Mouse (Mus musculus) MEL (cell line): ENCODE results near the gene Smim20. TPM values are rescaled to one million over a fixed set of nuclear protein-coding genes. Genes with fewer than 3 reads are reported as not detected.

ENCODE experiments used
- DNase-seq: peaks from one replicate; pipeline ENCODE4 v3.0.0; 2011; ENCODE audit warnings: low read depth, low spot score
- H3K27ac ChIP-seq: 2 replicates; pipeline ENCODE4 v1.5.1; 2012; ENCODE audit warnings: low read depth, mild to moderate bottlenecking, control low read depth, low read length, moderate library complexity; ENCODE audit not compliant: control insufficient read depth
- H3K27me3 ChIP-seq, 2 experiments: fragments of 150-350 bp in 1 of 2; sonication (generic) in 1 of 2; 2 replicates each; pipeline ENCODE4 v1.6.1; 2012; ENCODE audit warnings: low read length in 2 of 2, mild to moderate bottlenecking in 2 of 2, improper control_type of control experiment in 1 of 2, moderate library complexity in 1 of 2; ENCODE audit not compliant: insufficient read depth in 2 of 2, control insufficient read depth in 1 of 2
- H3K36me3 ChIP-seq, 2 experiments: 2 replicates each; pipeline ENCODE4 v1.6.1; 2012 to 2014; ENCODE audit warnings: low read length in 2 of 2, improper control_type of control experiment in 1 of 2, inconsistent platforms in 1 of 2, mild to moderate bottlenecking in 1 of 2; ENCODE audit not compliant: insufficient read depth in 2 of 2, control insufficient read depth in 1 of 2
- H3K4me1 ChIP-seq, 2 experiments: fragments of 150-350 bp in 1 of 2; sonication (generic) in 1 of 2; 2 replicates each; pipeline ENCODE4 v1.6.1; 2012; ENCODE audit warnings: low read length in 2 of 2, improper control_type of control experiment in 1 of 2, mild to moderate bottlenecking in 1 of 2; ENCODE audit not compliant: insufficient read depth in 2 of 2, control insufficient read depth in 1 of 2
- H3K4me3 ChIP-seq, 2 experiments: fragments of 150-350 bp in 1 of 2; sonication (generic) in 1 of 2; 2 replicates each; pipeline ENCODE4 v1.5.1; 2012; ENCODE audit warnings: low read depth in 2 of 2, low read length in 2 of 2, mild to moderate bottlenecking in 2 of 2, moderate library complexity in 2 of 2, control low read depth in 1 of 2, improper control_type of control experiment in 1 of 2; ENCODE audit not compliant: control insufficient read depth in 1 of 2, insufficient read depth in 1 of 2
- H3K79me2 ChIP-seq: 2 replicates; pipeline ENCODE4 v1.6.1; 2012; ENCODE audit warnings: mild to moderate bottlenecking, low read length, moderate library complexity; ENCODE audit not compliant: control insufficient read depth, poor library complexity, insufficient read depth
- H3K9ac ChIP-seq: 2 replicates; pipeline ENCODE4 v1.6.1; 2012; ENCODE audit warnings: low read depth, mild to moderate bottlenecking, control low read depth, low read length, moderate library complexity; ENCODE audit not compliant: control insufficient read depth, poor library complexity, severe bottlenecking
- H3K9me3 ChIP-seq: fragments of 150-350 bp; sonication (generic); replicated peaks from 2 replicates; pipeline ENCODE4 v1.6.1; 2012; ENCODE audit warnings: mild to moderate bottlenecking, low read length, improper control_type of control experiment, moderate library complexity; ENCODE audit not compliant: insufficient read depth
- CTCF ChIP-seq, 3 experiments: IDR thresholded peaks in 2 of 3; conservative IDR thresholded peaks in 1 of 3; 2 replicates each; pipeline ENCODE4 v1.5.1; 2011 to 2012; ENCODE audit warnings: low read length in 3 of 3, low read depth in 2 of 3, mild to moderate bottlenecking in 2 of 3, improper control_type of control experiment in 1 of 3, inconsistent platforms in 1 of 3, mixed read lengths in 1 of 3, moderate library complexity in 1 of 3; ENCODE audit not compliant: control insufficient read depth in 1 of 3, insufficient read depth in 1 of 3, poor library complexity in 1 of 3, severe bottlenecking in 1 of 3
- EP300 ChIP-seq, 2 experiments: IDR thresholded peaks; 2 replicates each; pipeline ENCODE4 v1.6.1; 2011; ENCODE audit warnings: improper control_type of control experiment in 2 of 2, low read length in 2 of 2, low read depth in 1 of 2, mild to moderate bottlenecking in 1 of 2
- GABPA ChIP-seq: IDR thresholded peaks from 2 replicates; pipeline ENCODE4 v1.6.1; 2012; ENCODE audit warnings: low read depth, mild to moderate bottlenecking, inconsistent platforms, low read length, improper control_type of control experiment, moderate library complexity
- JUND ChIP-seq: IDR thresholded peaks from 2 replicates; pipeline ENCODE4 v1.6.1; 2011; ENCODE audit warnings: low read depth, mild to moderate bottlenecking, improper control_type of control experiment, low read length
- KAT2A ChIP-seq: conservative IDR thresholded peaks from 2 replicates; pipeline ENCODE4 v1.6.1; 2012; ENCODE audit warnings: low read depth, low read length, improper control_type of control experiment, inconsistent platforms
- MAFK ChIP-seq: IDR thresholded peaks from 2 replicates; pipeline ENCODE4 v1.6.1; 2011; ENCODE audit warnings: low read depth, mild to moderate bottlenecking, low read length, improper control_type of control experiment, borderline replicate concordance
- MAZ ChIP-seq: IDR thresholded peaks from 2 replicates; pipeline ENCODE4 v1.6.1; 2012; ENCODE audit warnings: low read depth, mild to moderate bottlenecking, inconsistent platforms, low read length, improper control_type of control experiment
- MYC ChIP-seq: IDR thresholded peaks from 2 replicates; pipeline ENCODE4 v1.6.1; 2011; ENCODE audit warnings: low read depth, mild to moderate bottlenecking, low read length, improper control_type of control experiment, moderate library complexity
- NELFE ChIP-seq: IDR thresholded peaks from 2 replicates; pipeline ENCODE4 v1.6.1; 2011; ENCODE audit warnings: low read depth, low read length, improper control_type of control experiment
- NRF1 ChIP-seq: IDR thresholded peaks from 2 replicates; pipeline ENCODE4 v1.6.1; 2014; ENCODE audit warnings: low read depth, mild to moderate bottlenecking, inconsistent platforms, low read length, improper control_type of control experiment, moderate library complexity; ENCODE audit not compliant: poor library complexity, insufficient read depth, severe bottlenecking
- TBP ChIP-seq: IDR thresholded peaks from 2 replicates; pipeline ENCODE4 v1.8.0; 2011; ENCODE audit warnings: low read depth, low read length, improper control_type of control experiment
- TCF12 ChIP-seq: IDR thresholded peaks from 2 replicates; pipeline ENCODE4 v1.6.1; 2014; ENCODE audit warnings: low read depth, mild to moderate bottlenecking, inconsistent platforms, low read length, improper control_type of control experiment, moderate library complexity
- UBTF ChIP-seq: IDR thresholded peaks from 2 replicates; pipeline ENCODE4 v1.6.1; 2012; ENCODE audit warnings: low read depth, mild to moderate bottlenecking, inconsistent platforms, low read length, improper control_type of control experiment, moderate library complexity, borderline replicate concordance; ENCODE audit not compliant: insufficient read depth
- USF1 ChIP-seq: IDR thresholded peaks from 2 replicates; pipeline ENCODE4 v1.6.1; 2014; ENCODE audit warnings: low read depth, mild to moderate bottlenecking, inconsistent platforms, low read length, improper control_type of control experiment, moderate library complexity
- USF2 ChIP-seq, 2 experiments: IDR thresholded peaks; 2 replicates each; pipeline ENCODE4 v1.6.1; 2011 to 2012; ENCODE audit warnings: improper control_type of control experiment in 2 of 2, low read length in 2 of 2, borderline replicate concordance in 1 of 2, inconsistent platforms in 1 of 2, low read depth in 1 of 2, mild to moderate bottlenecking in 1 of 2; ENCODE audit not compliant: insufficient read depth in 1 of 2
- ZC3H11A ChIP-seq: IDR thresholded peaks from 2 replicates; pipeline ENCODE4 v1.6.1; 2012; ENCODE audit warnings: low read depth, mild to moderate bottlenecking, inconsistent platforms, low read length, improper control_type of control experiment
- ZNF384 ChIP-seq: IDR thresholded peaks from 2 replicates; pipeline ENCODE4 v1.6.1; 2012; ENCODE audit warnings: low read depth, mild to moderate bottlenecking, inconsistent platforms, low read length, improper control_type of control experiment
- polyA plus RNA-seq, 2 experiments: library from polyadenylated mRNA; stranded (reverse) in 1 of 2; unstranded in 1 of 2; fragments of >175 nt in 1 of 2; fragments of >200 nt in 1 of 2; gene quantifications; 2 replicates each; pipeline versions ENCODE4 v1.2.1 to v1.2.4; 2012; ENCODE audit warnings: low replicate concordance in 2 of 2, low read depth in 1 of 2; ENCODE audit not compliant: insufficient read length in 2 of 2, insufficient read depth in 1 of 2, missing spikeins in 1 of 2
- total RNA-seq: library from RNA; depleted of rRNA; stranded (reverse); fragments of 300-350 nt; gene quantifications from 2 replicates; pipeline ENCODE4 v1.2.3, GENCODE M21; 2012

The Smim20 gene
- total and polyA plus RNA-seq, 3 experiments = 54.5 to 57.7 TPM; not detected in 1

- TF ChIP-seq TCF12 (0 out of 2 replicates have a peak, but pooled peaks have one; percentile 21), ZNF384 (no peak), MAZ (no peak), USF1 (peak; percentile 55; the same call in 1 of the 2 replicates), CTCF (IDR thresholded peaks at IDR 0.05 in 2 of 3, conservative IDR thresholded peaks at IDR 0.05 in 1 of 3; ENCODE audit: control insufficient read depth in 1 of 3, insufficient read depth in 1 of 3, low read depth in 2 of 3, low read length in 3 of 3, poor library complexity in 1 of 3, severe bottlenecking in 1 of 3) (no peak), MAFK (no peak), KAT2A (no peak), JUND (no peak), MYC (no peak)
Measured at GRCm38 (mm10) chr5:53270947-53271711, 4.2 kb downstream of the Smim20 start (continued).

- H3K4me3 ChIP-seq = no peak overlapping the region
- TF ChIP-seq NRF1 (no peak), EP300 (IDR thresholded peaks at IDR 0.05; ENCODE audit: low read depth in 1 of 2, low read length in 2 of 2) (no peak), UBTF (no peak), ZC3H11A (no peak), MAZ (no peak), USF1 (no peak), CTCF (IDR thresholded peaks at IDR 0.05 in 2 of 3, conservative IDR thresholded peaks at IDR 0.05 in 1 of 3; ENCODE audit: control insufficient read depth in 1 of 3, insufficient read depth in 1 of 3, low read depth in 2 of 3, low read length in 3 of 3, poor library complexity in 1 of 3, severe bottlenecking in 1 of 3) (no peak), TBP (no peak), NELFE (no peak), USF2 (IDR thresholded peaks at IDR 0.05; ENCODE audit: borderline replicate concordance in 1 of 2, insufficient read depth in 1 of 2, low read depth in 1 of 2, low read length in 2 of 2) (no peak), GABPA (no peak)
- H3K9ac ChIP-seq = no peak overlapping the region
- peaks cover 23% of the 10 kb centered on the region for H3K79me2 ChIP-seq
- no peaks in the 10 kb centered on the region for H3K27me3 ChIP-seq
- no peak for DNase-seq
- H3K36me3 ChIP-seq = peaks cover 0 to 31% of the 10 kb centered on the region in 2 experiments; a peak in 2 of 4 replicates
- peaks cover 16 to 37% of the 10 kb centered on the region in 2 experiments for H3K4me1 ChIP-seq
- H3K9me3 ChIP-seq = no peaks in the 10 kb centered on the region
- no peak overlapping the region for H3K27ac ChIP-seq
Measured at GRCm38 (mm10) chr5:53272626-53273025, 5.7 kb downstream of the Smim20 start.
